Mouse (Mus musculus): ENCODE results near the gene Ecpas. TPM values are rescaled to one million over a fixed set of nuclear protein-coding genes. Genes with fewer than 3 reads are reported as not detected.

The Ecpas gene
- total and polyA plus RNA-seq, 2 experiments from 2014 or later = 22.5 to 81.6 TPM

DNA sequence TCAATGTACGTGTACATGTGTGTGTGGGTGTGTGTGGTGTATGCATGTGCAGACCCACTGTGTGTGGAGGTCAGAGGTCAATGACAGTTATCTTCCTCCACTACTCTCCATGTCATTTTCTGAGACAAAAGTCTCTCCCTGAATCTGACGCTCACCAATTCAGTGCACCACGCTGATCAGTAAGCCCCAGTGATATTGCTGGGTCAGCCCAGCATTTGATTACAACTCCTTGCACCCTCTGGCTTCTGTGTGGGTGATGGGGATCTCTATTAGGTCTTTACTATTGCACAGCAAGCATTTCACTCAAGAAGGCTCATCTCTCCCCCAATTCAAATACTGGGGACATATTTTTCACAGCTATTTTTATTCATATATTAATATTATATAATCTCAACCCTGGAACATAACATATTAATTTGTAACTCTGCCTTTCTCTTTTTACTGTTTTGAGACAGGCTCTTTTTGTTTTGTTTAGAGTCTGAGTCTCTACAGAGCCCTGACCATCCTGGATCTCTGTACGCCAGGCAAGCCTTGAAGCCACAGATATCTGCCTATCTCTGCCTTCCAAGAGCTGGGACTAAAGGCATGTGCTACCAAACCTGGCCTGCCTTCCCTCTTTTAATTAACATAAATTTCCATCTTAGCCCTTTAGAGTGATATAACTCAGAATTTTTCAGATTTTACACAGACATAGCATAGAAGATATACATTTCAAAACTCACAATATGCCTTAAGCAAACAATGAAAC, 22.3 kb downstream of the Ecpas start:
- Histone ChIP-seq H3K9ac (no peak overlapping the region), H3K36me3 (ENCODE audit: insufficient read depth) (no peaks in the 10 kb centered on the region), H3K27me3 (ENCODE audit: insufficient read depth, low read length) (no peaks in the 10 kb centered on the region), H3K4me1 (ENCODE audit: insufficient read depth) (no peaks in the 10 kb centered on the region), H3K9me3 (ENCODE audit: low read length) (no peaks in the 10 kb centered on the region), H3K4me2 (ENCODE audit: low read depth) (no peak overlapping the region), H3K4me3 (ENCODE audit: low read depth, low read length) (no peak overlapping the region), H3K27ac (ENCODE audit: low read depth, low read length) (no peak overlapping the region)
- ATAC-seq = no peak
- DNase-seq = no peak
- no peak for TF ChIP-seq CTCF (IDR thresholded peaks at IDR 0.05; ENCODE audit: low read depth)
- WGBS = 91% methylated on average over 4 of the region's 4 CpGs

DNA sequence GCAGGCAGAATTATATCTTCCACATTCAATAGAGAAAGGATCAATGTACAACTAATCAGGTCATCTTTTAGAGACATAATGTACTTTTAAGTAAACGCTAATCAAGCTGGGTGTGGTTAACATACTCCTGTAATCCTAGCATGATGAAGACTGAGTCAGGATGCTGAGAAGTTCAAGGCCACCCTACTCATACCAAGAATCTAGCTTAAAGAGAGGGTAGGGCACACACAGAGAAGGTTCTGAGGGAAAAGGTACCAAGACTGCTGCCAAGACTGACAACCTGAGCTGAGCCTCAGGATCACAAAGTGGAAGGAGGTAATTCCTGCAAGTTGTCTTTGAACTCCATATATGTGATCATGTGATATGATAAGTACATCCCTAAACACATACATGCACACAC, 24.0 kb downstream of the Ecpas start:
- no peaks in the 10 kb centered on the region for H3K36me3 ChIP-seq (ENCODE audit: insufficient read depth)
- no peak for DNase-seq
- H3K27me3 ChIP-seq (ENCODE audit: insufficient read depth, low read length) = no peaks in the 10 kb centered on the region
- no peak for TF ChIP-seq CTCF (IDR thresholded peaks at IDR 0.05; ENCODE audit: low read depth)
- no peak overlapping the region for H3K9ac ChIP-seq
- H3K9me3 ChIP-seq (ENCODE audit: low read length) = no peaks in the 10 kb centered on the region
- WGBS = 95% methylated on average over 1 of the region's 1 CpGs
- no peak overlapping the region for H3K27ac ChIP-seq (ENCODE audit: low read depth, low read length)
- no peaks in the 10 kb centered on the region for H3K4me1 ChIP-seq (ENCODE audit: insufficient read depth)
- H3K4me3 ChIP-seq (ENCODE audit: low read depth, low read length) = no peak overlapping the region
- H3K4me2 ChIP-seq (ENCODE audit: low read depth) = no peak overlapping the region
- no peak for ATAC-seq

- no peak for ATAC-seq
- Histone ChIP-seq H3K27me3 (ENCODE audit: insufficient read depth, low read length) (no peaks in the 10 kb centered on the region), H3K9me3 (ENCODE audit: low read length) (no peaks in the 10 kb centered on the region), H3K4me1 (ENCODE audit: insufficient read depth) (no peaks in the 10 kb centered on the region), H3K4me3 (ENCODE audit: low read depth, low read length) (no peak overlapping the region), H3K27ac (ENCODE audit: low read depth, low read length) (no peak overlapping the region), H3K9ac (no peak overlapping the region), H3K36me3 (ENCODE audit: insufficient read depth) (no peaks in the 10 kb centered on the region), H3K4me2 (ENCODE audit: low read depth) (no peak overlapping the region)
- WGBS = 91% methylated on average over 3 of the region's 3 CpGs
- DNase-seq = no peak
- TF ChIP-seq CTCF (IDR thresholded peaks at IDR 0.05; ENCODE audit: low read depth) = no peak
Measured at GRCm38 (mm10) chr4:58887626-58888025, 24.9 kb downstream of the Ecpas start.

DNA sequence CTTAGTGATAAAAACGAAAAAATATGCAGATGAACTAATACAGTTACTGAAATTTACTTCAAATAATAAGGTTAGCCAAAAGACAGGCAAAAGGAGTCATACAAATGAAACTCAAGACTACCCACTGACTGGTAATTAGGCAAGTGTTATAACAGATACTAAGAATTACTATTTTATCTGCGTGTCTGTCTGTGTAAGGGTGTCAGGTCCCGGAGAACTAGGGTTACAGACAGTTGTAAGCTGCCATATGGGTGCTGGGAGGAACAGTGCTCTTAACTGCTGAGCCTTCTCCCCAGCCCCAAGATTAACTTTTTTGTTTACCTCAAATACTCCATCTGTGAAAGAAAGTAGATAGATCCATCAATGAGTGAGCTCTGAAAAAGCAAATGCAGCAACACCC, 25.8 kb downstream of the Ecpas start:
- DNase-seq (no peak), ATAC-seq (no peak)
- Histone ChIP-seq H3K9me3 (ENCODE audit: low read length) (no peaks in the 10 kb centered on the region), H3K9ac (no peak overlapping the region), H3K27me3 (ENCODE audit: insufficient read depth, low read length) (no peaks in the 10 kb centered on the region), H3K4me2 (ENCODE audit: low read depth) (no peak overlapping the region), H3K36me3 (ENCODE audit: insufficient read depth) (no peaks in the 10 kb centered on the region), H3K27ac (ENCODE audit: low read depth, low read length) (no peak overlapping the region), H3K4me3 (ENCODE audit: low read depth, low read length) (no peak overlapping the region), H3K4me1 (ENCODE audit: insufficient read depth) (no peaks in the 10 kb centered on the region)
- no peak for TF ChIP-seq CTCF (IDR thresholded peaks at IDR 0.05; ENCODE audit: low read depth)
- WGBS = 75% methylated on average over 3 of the region's 3 CpGs

- Histone ChIP-seq H3K4me3 (ENCODE audit: low read depth, low read length) (no peak overlapping the region), H3K9me3 (ENCODE audit: low read length) (no peaks in the 10 kb centered on the region), H3K27ac (ENCODE audit: low read depth, low read length) (no peak overlapping the region), H3K4me2 (ENCODE audit: low read depth) (no peak overlapping the region), H3K4me1 (ENCODE audit: insufficient read depth) (no peaks in the 10 kb centered on the region), H3K36me3 (ENCODE audit: insufficient read depth) (no peaks in the 10 kb centered on the region), H3K9ac (no peak overlapping the region), H3K27me3 (ENCODE audit: insufficient read depth, low read length) (no peaks in the 10 kb centered on the region)
- 79% methylated on average over 5 of the region's 5 CpGs for WGBS
- no peak for ATAC-seq
- DNase-seq = no peak
- TF ChIP-seq CTCF (IDR thresholded peaks at IDR 0.05; ENCODE audit: low read depth) = no peak
Measured at GRCm38 (mm10) chr4:58885341-58885740, 27.2 kb downstream of the Ecpas start.

- Histone ChIP-seq H3K27me3 (ENCODE audit: insufficient read depth, low read length) (no peaks in the 10 kb centered on the region), H3K36me3 (ENCODE audit: insufficient read depth) (no peaks in the 10 kb centered on the region), H3K4me3 (ENCODE audit: low read depth, low read length) (no peak overlapping the region), H3K9me3 (ENCODE audit: low read length) (no peaks in the 10 kb centered on the region), H3K4me1 (ENCODE audit: insufficient read depth) (no peaks in the 10 kb centered on the region), H3K9ac (no peak overlapping the region), H3K27ac (ENCODE audit: low read depth, low read length) (no peak overlapping the region), H3K4me2 (ENCODE audit: low read depth) (no peak overlapping the region)
- 84% methylated on average over 2 of the region's 2 CpGs for WGBS
- DNase-seq (no peak), ATAC-seq (no peak)
- no peak for TF ChIP-seq CTCF (IDR thresholded peaks at IDR 0.05; ENCODE audit: low read depth)
Measured at GRCm38 (mm10) chr4:58883841-58884240, 28.7 kb downstream of the Ecpas start.

GRCm38 (mm10) chr4:58874373-58874772, 38.2 kb downstream of the Ecpas start:
- no peak overlapping the region for H3K27ac ChIP-seq (ENCODE audit: low read depth, low read length)
- H3K9me3 ChIP-seq (ENCODE audit: low read length) = no peaks in the 10 kb centered on the region
- no peak overlapping the region for H3K9ac ChIP-seq
- no peaks in the 10 kb centered on the region for H3K4me1 ChIP-seq (ENCODE audit: insufficient read depth)
- no peak for ATAC-seq
- H3K4me3 ChIP-seq (ENCODE audit: low read depth, low read length) = no peak overlapping the region
- peaks cover 12% of the 10 kb centered on the region; the same call in 1 of the 2 replicates for H3K36me3 ChIP-seq (ENCODE audit: insufficient read depth)
- WGBS = 88% methylated on average over 4 of the region's 4 CpGs
- no peak for TF ChIP-seq CTCF (IDR thresholded peaks at IDR 0.05; ENCODE audit: low read depth)
- no peaks in the 10 kb centered on the region for H3K27me3 ChIP-seq (ENCODE audit: insufficient read depth, low read length)
- H3K4me2 ChIP-seq (ENCODE audit: low read depth) = no peak overlapping the region
- DNase-seq = no peak

All from forebrain, postnatal 0 days (tissue).